Mouse (Mus musculus) forelimb bud, embryonic 11.5 days (tissue): ENCODE data around the gene Cdadc1.

Experiments used
- DNase-seq: peaks from one replicate; pipeline ENCODE4 v3.0.0-alpha.2; 2012; ENCODE audit warnings: low read depth, low spot score

Gene Cdadc1

GRCm38 (mm10) chr14:59543956-59544355 lies 53.8 kb downstream of the Cdadc1 start:
- no peak for DNase-seq

GRCm38 (mm10) chr14:59543158-59543826 lies 54.5 kb downstream of the Cdadc1 start:
- DNase-seq, result no peak

GRCm38 (mm10) chr14:59540761-59541160 lies 57.0 kb downstream of the Cdadc1 start:
- DNase-seq, result no peak

GRCm38 (mm10) chr14:59540230-59540629 lies 57.5 kb downstream of the Cdadc1 start:
- no peak for DNase-seq

GRCm38 (mm10) chr14:59537829-59538432 lies 59.8 kb downstream of the Cdadc1 start:
- no peak for DNase-seq

GRCm38 (mm10) chr14:59533908-59534307 lies 63.9 kb downstream of the Cdadc1 start:
- no peak for DNase-seq

GRCm38 (mm10) chr14:59532986-59533385 lies 64.8 kb downstream of the Cdadc1 start:
- DNase-seq, result no peak

- DNase-seq, result no peak
These were observed 67.0 kb downstream of the Cdadc1 start for GRCm38 (mm10) chr14:59530801-59531200.

- DNase-seq, result no peak
These were observed 71.9 kb downstream of the Cdadc1 start for GRCm38 (mm10) chr14:59525843-59526242.

- DNase-seq, result no peak
These were observed 83.8 kb downstream of the Cdadc1 start for GRCm38 (mm10) chr14:59513922-59514444.
